Mouse (Mus musculus) forebrain, embryonic 12.5 days (tissue): ENCODE results near the gene Syndig1. TPM values are rescaled to one million over a fixed set of nuclear protein-coding genes. Genes with fewer than 3 reads are reported as not detected.

Experiments used
- ATAC-seq: fragments of 200-750 bp; cut with Nextera tagmentation; 2 replicates; pipeline ENCODE4 v1.8.0; 2017; ENCODE audit warnings: moderate TSS enrichment; ENCODE audit not compliant: low FRiP score
- H3K27ac ChIP-seq: fragments of 300-500 bp; sonication (generic); 2 replicates; pipeline ENCODE4 v1.5.1; 2016; ENCODE audit warnings: mild to moderate bottlenecking
- H3K27me3 ChIP-seq: fragments of 300-500 bp; sonication (generic); 2 replicates; pipeline ENCODE4 v1.6.1; 2016; ENCODE audit warnings: mild to moderate bottlenecking
- H3K36me3 ChIP-seq: fragments of 300-500 bp; sonication (generic); replicated peaks from 2 replicates; pipeline ENCODE4 v1.6.1; 2016; ENCODE audit warnings: mild to moderate bottlenecking
- H3K4me1 ChIP-seq: fragments of 300-500 bp; sonication (generic); 2 replicates; pipeline ENCODE4 v1.6.1; 2016
- H3K4me2 ChIP-seq: fragments of 300-500 bp; sonication (generic); 2 replicates; pipeline ENCODE4 v1.6.1; 2016; ENCODE audit warnings: mild to moderate bottlenecking, moderate library complexity
- H3K4me3 ChIP-seq: fragments of 300-500 bp; sonication (generic); replicated peaks from 2 replicates; pipeline ENCODE4 v1.5.1; 2016; ENCODE audit warnings: mild to moderate bottlenecking
- H3K9ac ChIP-seq: fragments of 300-500 bp; sonication (generic); 2 replicates; pipeline ENCODE4 v1.6.1; 2016; ENCODE audit warnings: mild to moderate bottlenecking
- H3K9me3 ChIP-seq: fragments of 300-500 bp; sonication (generic); 2 replicates; pipeline ENCODE4 v1.6.1; 2016
- WGBS: fragments of 180-500 bp; shearing (Covaris S2); methylation state at CpG from one replicate; pipeline ENCODE4 v1.1.7; 2016; 5-methylcytosine and 5-hydroxymethylcytosine counted together
- polyA plus RNA-seq: library from polyadenylated mRNA; unstranded; fragments of >200 nt; fragmentation: Nextera tagmentation; extraction: Ambion mirVana; gene quantifications from 2 replicates; pipeline ENCODE4 v1.2.1, GENCODE M21; 2016

Gene Syndig1
- polyA plus RNA-seq, 1 experiment from 2014 or later = 8.1 TPM

DNA sequence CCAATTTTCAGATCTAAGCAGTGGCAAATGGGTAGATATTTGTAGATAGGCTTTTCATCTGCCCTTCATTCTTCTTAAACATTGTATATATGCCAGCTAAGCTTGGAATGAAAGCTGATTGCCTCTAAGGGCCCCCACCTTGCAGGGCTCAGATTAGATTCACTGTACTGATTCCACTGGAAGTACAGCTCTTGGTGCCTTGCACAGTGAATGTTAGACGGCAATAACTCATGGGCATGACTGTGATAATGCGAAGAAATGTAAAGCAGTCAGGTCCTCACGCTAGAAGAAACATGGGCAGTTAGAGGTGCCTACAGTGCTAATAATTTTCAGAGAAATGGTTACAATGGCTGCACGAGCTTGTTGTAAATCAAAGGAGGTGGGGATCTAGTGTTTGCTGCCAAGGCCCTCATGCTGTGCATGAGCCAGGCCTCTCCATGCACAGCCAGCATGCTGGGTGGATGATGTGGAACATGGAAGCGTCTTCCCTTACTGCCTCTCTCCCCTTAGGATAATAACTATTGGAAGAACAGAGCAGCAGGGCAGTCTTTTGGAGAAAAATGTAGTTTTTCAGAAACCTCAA lies 167.5 kb downstream of the Syndig1 start:
- WGBS = 78% methylated on average over 5 of the region's 5 CpGs
- Histone ChIP-seq H3K4me1 (no peaks in the 10 kb centered on the region; the same call in 1 of the 2 replicates), H3K27ac (no peak overlapping the region), H3K36me3 (no peaks in the 10 kb centered on the region), H3K4me2 (no peak overlapping the region), H3K9me3 (no peaks in the 10 kb centered on the region), H3K9ac (no peak overlapping the region), H3K27me3 (no peaks in the 10 kb centered on the region), H3K4me3 (no peak overlapping the region)
- ATAC-seq = no peak

DNA sequence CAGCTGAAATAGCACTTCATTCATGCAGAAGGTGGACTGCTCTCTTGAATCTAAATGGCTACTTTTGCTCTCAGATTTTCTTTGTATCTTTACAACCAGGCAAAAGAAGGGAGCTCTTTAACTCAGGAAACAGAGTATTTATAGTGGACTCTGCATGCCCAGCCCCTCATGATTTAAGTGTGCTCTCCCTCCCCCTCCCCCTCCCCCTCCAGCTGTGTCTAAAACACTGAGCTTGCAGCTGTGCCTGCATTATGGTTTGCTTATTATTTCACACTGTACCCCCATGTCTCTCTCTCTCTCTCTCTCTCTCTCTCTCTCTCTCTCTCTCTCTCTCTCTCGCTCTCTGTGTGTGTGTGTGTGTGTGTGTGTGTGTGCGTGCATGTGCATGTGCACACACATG lies 168.6 kb downstream of the Syndig1 start:
- H3K9me3 ChIP-seq = no peaks in the 10 kb centered on the region
- no peaks in the 10 kb centered on the region for H3K27me3 ChIP-seq
- no peak overlapping the region for H3K4me3 ChIP-seq
- ATAC-seq = no peak
- H3K36me3 ChIP-seq = no peaks in the 10 kb centered on the region
- no peak overlapping the region for H3K27ac ChIP-seq
- 100% methylated on average over 1 of the region's 2 CpGs for WGBS
- no peak overlapping the region for H3K9ac ChIP-seq
- no peak overlapping the region for H3K4me2 ChIP-seq
- no peaks in the 10 kb centered on the region; the same call in 1 of the 2 replicates for H3K4me1 ChIP-seq

DNA sequence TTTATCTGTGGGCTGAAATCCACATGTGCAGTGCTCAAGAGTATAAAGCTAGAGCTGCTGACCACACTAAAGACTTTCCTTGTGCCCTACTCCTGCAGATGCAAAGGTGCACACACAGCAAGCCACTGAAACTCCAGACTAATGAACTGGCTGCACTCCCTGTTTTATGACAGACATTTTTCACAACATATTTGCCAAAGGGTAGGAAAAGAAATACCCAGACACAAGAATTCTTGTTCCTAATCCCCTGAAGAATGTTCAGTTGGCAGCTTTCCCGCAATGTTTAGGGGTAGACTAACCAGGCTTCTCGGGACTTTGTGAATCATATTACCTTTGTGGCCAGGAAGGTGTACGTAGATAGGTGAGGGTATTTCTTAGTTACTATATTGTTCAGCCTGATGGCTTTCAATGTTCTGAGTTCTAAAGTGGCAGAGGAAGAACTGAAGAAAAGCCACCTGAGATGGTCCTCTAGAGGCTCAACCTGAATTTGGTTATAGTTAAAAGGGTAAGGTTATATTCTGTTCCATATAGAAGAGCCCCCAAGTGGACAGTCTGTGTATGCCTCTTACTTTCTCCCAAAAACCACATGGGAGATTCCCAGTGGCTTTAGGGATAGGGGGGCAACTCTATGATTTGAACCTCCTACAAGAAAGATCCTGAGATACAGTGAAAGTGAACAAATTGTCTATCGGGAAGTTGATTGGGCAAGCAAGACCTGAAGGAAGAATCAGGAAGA lies 169.5 kb downstream of the Syndig1 start:
- Histone ChIP-seq H3K9ac (no peak overlapping the region), H3K4me1 (no peaks in the 10 kb centered on the region; the same call in 1 of the 2 replicates), H3K4me3 (no peak overlapping the region), H3K27ac (no peak overlapping the region), H3K4me2 (no peak overlapping the region), H3K27me3 (no peaks in the 10 kb centered on the region), H3K36me3 (no peaks in the 10 kb centered on the region), H3K9me3 (no peaks in the 10 kb centered on the region)
- no peak for ATAC-seq
- 77% methylated on average over 4 of the region's 4 CpGs for WGBS

DNA sequence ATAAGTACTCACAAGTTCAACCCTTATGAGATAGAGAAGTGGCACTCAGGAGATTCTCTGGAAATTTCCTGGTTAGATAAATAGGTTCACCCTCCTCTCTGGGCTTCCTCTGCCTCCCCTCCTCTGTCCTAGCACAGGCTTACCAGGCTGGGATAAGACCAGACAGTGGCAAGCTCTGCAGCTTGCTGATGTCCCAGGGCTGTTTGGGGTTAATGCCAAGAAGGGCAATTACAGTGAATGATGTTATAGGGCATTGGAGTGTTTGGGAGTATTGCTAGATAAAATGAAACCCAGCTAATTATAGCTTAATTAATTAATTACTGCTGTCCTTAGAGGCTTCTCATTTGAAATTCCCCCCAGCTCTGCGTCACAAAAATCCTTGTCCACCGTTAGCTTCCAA lies 171.6 kb downstream of the Syndig1 start:
- H3K27me3 ChIP-seq = no peaks in the 10 kb centered on the region
- no peak overlapping the region for H3K4me3 ChIP-seq
- H3K9ac ChIP-seq = no peak overlapping the region
- no peak overlapping the region for H3K27ac ChIP-seq
- H3K36me3 ChIP-seq = no peaks in the 10 kb centered on the region
- H3K4me2 ChIP-seq = no peak overlapping the region
- 67% methylated on average over 2 of the region's 2 CpGs for WGBS
- no peaks in the 10 kb centered on the region; the same call in 1 of the 2 replicates for H3K4me1 ChIP-seq
- no peak for ATAC-seq
- H3K9me3 ChIP-seq = no peaks in the 10 kb centered on the region

DNA sequence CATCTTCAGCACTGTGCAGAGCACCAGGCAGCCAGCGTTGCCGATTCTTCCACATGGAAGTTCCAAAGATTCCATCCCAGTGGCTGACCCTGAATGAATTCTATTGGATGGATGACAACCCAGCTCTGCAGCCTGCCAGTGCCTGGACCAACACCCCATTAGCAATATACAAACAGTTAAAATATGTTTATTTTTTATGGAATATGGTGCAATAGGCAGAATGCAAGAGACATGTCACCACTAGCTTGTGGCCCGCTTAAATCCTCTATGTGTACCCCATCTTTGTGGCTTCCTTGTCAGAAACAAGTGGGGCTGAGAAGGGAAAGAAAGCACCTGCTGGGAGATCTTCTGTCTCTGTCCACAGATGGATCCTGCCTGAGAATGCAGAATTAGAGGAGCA lies 174.5 kb downstream of the Syndig1 start:
- ATAC-seq = no peak
- Histone ChIP-seq H3K27me3 (no peaks in the 10 kb centered on the region), H3K9ac (no peak overlapping the region), H3K4me1 (no peaks in the 10 kb centered on the region), H3K4me3 (no peak overlapping the region), H3K36me3 (no peaks in the 10 kb centered on the region), H3K9me3 (no peaks in the 10 kb centered on the region), H3K27ac (no peak overlapping the region), H3K4me2 (no peak overlapping the region)
- WGBS = 90% methylated on average over 3 of the region's 3 CpGs

GRCm38 (mm10) chr2:150012787-150013346 lies 183.9 kb downstream of the Syndig1 start:
- no peaks in the 10 kb centered on the region for H3K36me3 ChIP-seq
- H3K9me3 ChIP-seq = no peaks in the 10 kb centered on the region
- no peak for ATAC-seq
- H3K4me1 ChIP-seq = peaks cover 12% of the 10 kb centered on the region
- H3K4me2 ChIP-seq = no peak overlapping the region
- WGBS = 81% methylated on average over 6 of the region's 6 CpGs
- H3K4me3 ChIP-seq = no peak overlapping the region
- H3K27ac ChIP-seq = no peak overlapping the region
- H3K27me3 ChIP-seq = no peaks in the 10 kb centered on the region
- no peak overlapping the region for H3K9ac ChIP-seq

DNA sequence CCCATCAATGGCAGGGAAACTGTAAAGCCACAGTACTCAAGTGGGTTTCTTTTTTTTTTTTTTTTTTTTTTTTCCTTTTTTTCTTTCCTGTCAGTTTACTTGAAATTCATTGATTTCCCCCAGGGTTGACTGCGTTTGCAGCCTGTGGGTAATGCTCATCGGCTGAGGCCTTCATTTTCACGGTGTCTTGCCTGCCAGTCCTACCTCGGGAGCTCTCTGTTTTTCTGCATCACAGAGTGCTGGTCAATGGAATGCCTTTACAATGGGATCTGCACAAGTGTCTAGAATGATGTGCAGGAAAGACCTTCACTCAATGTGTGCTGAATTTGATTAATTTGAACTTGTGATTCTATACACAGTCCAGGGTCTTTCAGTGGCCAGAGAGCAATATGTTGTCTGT lies 184.8 kb downstream of the Syndig1 start:
- no peak overlapping the region for H3K27ac ChIP-seq
- WGBS = 33% methylated on average over 4 of the region's 4 CpGs

GRCm38 (mm10) chr2:150016303-150016702 lies 187.3 kb downstream of the Syndig1 start:
- no peak for ATAC-seq

More for the DNA sequence above, 184.8 kb downstream of the Syndig1 start:
- Histone ChIP-seq H3K4me2 (no peak overlapping the region), H3K4me1 (peaks cover 12% of the 10 kb centered on the region), H3K9ac (no peak overlapping the region), H3K4me3 (no peak overlapping the region), H3K27me3 (no peaks in the 10 kb centered on the region), H3K9me3 (no peaks in the 10 kb centered on the region), H3K36me3 (no peaks in the 10 kb centered on the region)
- ATAC-seq = no peak

GRCm38 (mm10) chr2:150020706-150021105 lies 191.7 kb downstream of the Syndig1 start:
- no peak overlapping the region for H3K27ac ChIP-seq
- 80% methylated on average over 2 of the region's 2 CpGs for WGBS
- no peak for ATAC-seq

More at GRCm38 (mm10) chr2:150016303-150016702, 187.3 kb downstream of the Syndig1 start:
- H3K9ac ChIP-seq = no peak overlapping the region
- no peaks in the 10 kb centered on the region for H3K36me3 ChIP-seq
- 53% methylated on average over 5 of the region's 5 CpGs for WGBS
- no peaks in the 10 kb centered on the region for H3K9me3 ChIP-seq
- no peak overlapping the region for H3K27ac ChIP-seq
- H3K4me3 ChIP-seq = no peak overlapping the region
- no peak overlapping the region for H3K4me2 ChIP-seq
- H3K4me1 ChIP-seq = peaks cover 12% of the 10 kb centered on the region
- no peaks in the 10 kb centered on the region for H3K27me3 ChIP-seq

DNA sequence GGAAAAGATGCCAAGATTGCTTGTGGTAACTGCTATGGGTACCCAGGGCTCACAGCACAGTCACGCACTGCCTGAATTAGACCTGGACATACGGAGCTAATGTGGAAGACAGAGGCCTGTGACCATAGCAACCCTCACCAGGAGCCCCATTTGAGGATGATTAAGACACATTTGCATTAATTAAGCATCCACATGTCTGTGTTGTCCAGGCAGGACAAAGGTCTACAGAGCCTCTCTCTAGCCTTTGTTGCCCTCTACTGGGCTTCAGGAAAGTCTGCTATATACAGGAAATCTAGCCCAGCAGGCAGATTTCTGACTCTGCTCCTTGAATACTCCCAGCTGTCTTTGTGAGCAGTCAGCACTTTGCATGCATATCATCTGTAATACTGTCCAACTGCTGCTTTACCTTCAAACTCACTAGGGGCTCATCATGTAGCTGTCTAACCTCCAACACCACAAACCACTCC lies 194.9 kb downstream of the Syndig1 start:
- 4% methylated on average over 2 of the region's 2 CpGs for WGBS

More at GRCm38 (mm10) chr2:150020706-150021105, 191.7 kb downstream of the Syndig1 start:
- H3K9ac ChIP-seq = no peak overlapping the region
- no peak overlapping the region for H3K4me2 ChIP-seq
- no peak overlapping the region for H3K4me3 ChIP-seq
- peaks cover 18% of the 10 kb centered on the region; the same call in 1 of the 2 replicates for H3K4me1 ChIP-seq
- H3K9me3 ChIP-seq = no peaks in the 10 kb centered on the region
- H3K27me3 ChIP-seq = no peaks in the 10 kb centered on the region
- H3K36me3 ChIP-seq = no peaks in the 10 kb centered on the region

DNA sequence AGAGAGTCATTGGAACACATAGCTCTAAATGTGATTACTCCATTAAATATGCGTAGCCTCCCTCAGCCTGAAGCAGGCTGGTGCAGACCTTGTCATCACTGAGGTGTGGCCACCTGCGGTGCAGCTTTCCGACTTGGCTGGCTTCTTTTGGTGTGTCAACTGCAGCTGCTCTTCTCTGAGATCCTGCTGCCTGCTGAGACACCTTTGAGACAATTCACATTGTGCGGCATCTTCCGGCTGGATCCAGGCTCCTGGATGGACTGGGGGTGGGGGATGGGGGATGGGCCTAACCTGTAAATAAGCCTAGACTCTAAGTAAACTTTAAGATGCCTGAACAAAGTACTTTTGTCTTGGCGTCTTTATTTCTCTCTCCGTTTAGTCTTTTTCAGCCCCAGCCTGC lies 214.5 kb downstream of the Syndig1 start:
- H3K4me1 ChIP-seq = no peaks in the 10 kb centered on the region
- H3K9me3 ChIP-seq = no peaks in the 10 kb centered on the region
- no peak overlapping the region for H3K27ac ChIP-seq
- no peak for ATAC-seq
- no peaks in the 10 kb centered on the region for H3K27me3 ChIP-seq
- H3K4me2 ChIP-seq = no peak overlapping the region
- 84% methylated on average over 7 of the region's 7 CpGs for WGBS
- no peak overlapping the region for H3K9ac ChIP-seq
- H3K36me3 ChIP-seq = no peaks in the 10 kb centered on the region
- H3K4me3 ChIP-seq = no peak overlapping the region

More for the DNA sequence above, 194.9 kb downstream of the Syndig1 start:
- peaks cover 9% of the 10 kb centered on the region; the same call in 1 of the 2 replicates for H3K4me1 ChIP-seq
- no peaks in the 10 kb centered on the region for H3K9me3 ChIP-seq
- no peak overlapping the region for H3K4me2 ChIP-seq
- H3K9ac ChIP-seq = no peak overlapping the region
- H3K4me3 ChIP-seq = no peak overlapping the region
- H3K27me3 ChIP-seq = no peaks in the 10 kb centered on the region
- peak; percentile 95 for ATAC-seq
- H3K36me3 ChIP-seq = no peaks in the 10 kb centered on the region
- H3K27ac ChIP-seq = no peak overlapping the region
